ENCODE assay signal across 27 mouse cellular contexts in the genomic region with DNA sequence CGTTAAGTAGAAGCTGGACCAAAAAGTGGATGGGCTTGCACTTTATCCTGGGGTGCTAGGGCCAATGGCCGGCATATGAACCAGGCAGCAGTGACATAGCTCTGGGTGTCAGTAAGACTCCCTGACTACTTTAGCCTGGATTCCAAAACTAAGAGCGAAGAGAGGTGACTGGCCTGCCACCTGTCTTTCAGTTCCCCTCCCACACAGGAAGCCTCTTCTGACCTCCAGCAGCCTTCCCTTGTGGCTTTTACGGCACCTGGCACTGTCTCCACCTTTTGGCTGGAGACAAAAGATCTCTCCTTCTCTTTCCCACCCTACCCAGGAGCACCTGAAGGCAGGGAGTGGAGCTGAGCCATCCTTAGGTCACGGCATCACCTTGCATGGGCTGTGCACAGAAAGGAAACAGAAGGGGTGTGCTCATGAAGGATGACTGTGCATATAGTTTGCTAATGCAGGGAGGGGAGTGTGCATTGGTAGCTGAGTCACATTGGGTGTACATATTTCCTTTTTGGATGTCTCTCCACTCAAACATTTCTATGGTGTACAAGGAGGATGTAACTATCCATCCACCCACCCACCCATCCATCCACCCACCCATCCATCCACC. TPM values are rescaled to one million over a fixed set of nuclear protein-coding genes. Genes with fewer than 3 reads are reported as not detected.
DNase-seq lines count a peak whose midpoint lies in the region; ATAC-seq and TF ChIP-seq lines count a peak whose summit lies in the region.
"Had no signal": no experiment of that assay in that cellular context is flagged by ENCODE, and none has a peak within 500 bp of the region (broad histone marks: within the 10 kb centered on the region; RNA-seq: fewer than 3 reads in every experiment).

No protein-coding gene starts in this region.

- no peaks in the 10 kb centered on the region for H3K27me3 ChIP-seq in CH12.LX (replicated peaks)
- no peaks in the 10 kb centered on the region for H3K27me3 ChIP-seq in stomach, embryonic 16.5 days (ENCODE audit: control insufficient read depth, insufficient read depth, low read length)
- no peaks in the 10 kb centered on the region for H3K27me3 ChIP-seq in kidney, embryonic 16.5 days (ENCODE audit: insufficient read depth, low read length)
- H3K27me3 ChIP-seq: forebrain, embryonic 13.5 days; forebrain, embryonic 15.5 days had no signal

- DNase-seq in A20 (ENCODE audit: low read depth, low spot score) (peak; percentile 40), CH12.LX (ENCODE audit: extremely low read depth) (peak; percentile 53)
- peak; percentile 37 for DNase-seq in induced T-regulatory cell, adult 2 months (ENCODE audit: low read depth)
- DNase-seq in adrenal gland, postnatal 36 days = no peak
- DNase-seq in heart, postnatal 4 days = no peak
- DNase-seq: adrenal gland, adult 2 months; adrenal gland, postnatal 10 days; adrenal gland, postnatal 25 days; B cell, adult 2 months; cerebellum, adult 11-12 months; cerebellum, adult 2 months; cerebellum, adult 9-10 months; cerebellum, postnatal 10 days; cerebellum, postnatal 25 days; forebrain, postnatal 0 days had no signal

- no peak for TF ChIP-seq POLR2A in CH12.LX (IDR thresholded peaks at IDR 0.05; ENCODE audit: low read depth, low read length)

- WGBS in stomach, embryonic 16.5 days = 78% methylated on average over 5 of the region's 5 CpGs
- WGBS in kidney, embryonic 16.5 days = 79% methylated on average over 5 of the region's 5 CpGs

- TF ChIP-seq RAD21 in CH12.LX (IDR thresholded peaks at IDR 0.05; ENCODE audit: low read depth, low read length) = no peak; the same call in 1 of the 2 replicates

- 0 out of 2 replicates have a peak overlapping the region, but pooled peaks have one; percentile 4 for H3K4me2 ChIP-seq in CH12.LX (ENCODE audit: insufficient read depth, low read depth, poor library complexity, severe bottlenecking)
- no peak overlapping the region for H3K4me2 ChIP-seq in stomach, embryonic 16.5 days (ENCODE audit: low read depth, low read length)
- H3K4me2 ChIP-seq in kidney, embryonic 16.5 days (replicated peaks; ENCODE audit: low read depth, low read length) = no peak overlapping the region
- H3K4me2 ChIP-seq: embryonic facial prominence, embryonic 12.5 days; forebrain, embryonic 13.5 days; forebrain, embryonic 15.5 days had no signal

- peaks cover 27 to 42% of the 10 kb centered on the region in 2 experiments for H3K4me1 ChIP-seq in CH12.LX (ENCODE audit: control insufficient read depth in 1 of 2, insufficient read depth in 2 of 2)
- H3K4me1 ChIP-seq in stomach, embryonic 16.5 days (ENCODE audit: control insufficient read depth, insufficient read depth, low read length) = no peaks in the 10 kb centered on the region
- H3K4me1 ChIP-seq in kidney, embryonic 16.5 days (ENCODE audit: insufficient read depth, low read length) = no peaks in the 10 kb centered on the region
- H3K4me1 ChIP-seq: embryonic facial prominence, embryonic 10.5 days; embryonic facial prominence, embryonic 12.5 days; forebrain, embryonic 13.5 days; forebrain, embryonic 15.5 days had no signal

- in situ Hi-C loops in CH12.LX (cut with MboI; ENCODE audit: low pct_ligation_motif_present, low pct_unique_long_range_greater_than_20kb, low sequenced_read_pairs) = loop anchor here (25.0 kb wide), 1 partner anchor 338 kb away; no protein-coding TSS in a partner anchor

- H3K36me3 ChIP-seq in CH12.LX (replicated peaks in 1 of 2; ENCODE audit: control insufficient read depth in 1 of 2, insufficient read depth in 1 of 2, low read length in 1 of 2) = no peaks in the 10 kb centered on the region
- H3K36me3 ChIP-seq in stomach, embryonic 16.5 days (ENCODE audit: control insufficient read depth, insufficient read depth, low read length) = no peaks in the 10 kb centered on the region
- no peaks in the 10 kb centered on the region for H3K36me3 ChIP-seq in kidney, embryonic 16.5 days (ENCODE audit: insufficient read depth, low read length)
- H3K36me3 ChIP-seq: embryonic facial prominence, embryonic 10.5 days; embryonic facial prominence, embryonic 12.5 days; forebrain, embryonic 10.5 days; forebrain, embryonic 15.5 days had no signal

- H3K9me3 ChIP-seq in CH12.LX (replicated peaks; ENCODE audit: low read length) = no peaks in the 10 kb centered on the region
- no peaks in the 10 kb centered on the region for H3K9me3 ChIP-seq in stomach, embryonic 16.5 days (replicated peaks; ENCODE audit: control insufficient read depth, low read length)
- H3K9me3 ChIP-seq in kidney, embryonic 16.5 days (ENCODE audit: low read length) = no peaks in the 10 kb centered on the region
- H3K9me3 ChIP-seq: embryonic facial prominence, embryonic 10.5 days; embryonic facial prominence, embryonic 12.5 days; forebrain, embryonic 10.5 days; forebrain, embryonic 13.5 days; forebrain, embryonic 15.5 days had no signal

- peak; percentile 89 for TF ChIP-seq EP300 in CH12.LX (IDR thresholded peaks at IDR 0.05; ENCODE audit: low read length)

- peak; percentile 13; the same call in 1 of the 2 replicates for ATAC-seq in stomach, embryonic 16.5 days (ENCODE audit: insufficient read depth, low FRiP score)
- ATAC-seq in erythroid progenitor cell, adult 5-6 weeks (replicated peaks; ENCODE audit: low FRiP score, poor library complexity, severe bottlenecking) = no peak
- ATAC-seq in kidney, embryonic 16.5 days (ENCODE audit: low FRiP score, low TSS enrichment) = no peak
- ATAC-seq: CD4-positive, CD25-positive, alpha-beta regulatory T cell, adult 4 months; forebrain, embryonic 13.5 days; forebrain, embryonic 15.5 days; forebrain, postnatal 0 days had no signal

- no peak overlapping the region for H3K4me3 ChIP-seq in CH12.LX (replicated peaks in 1 of 3; ENCODE audit: low read depth in 2 of 3, low read length in 2 of 3, poor library complexity in 1 of 3)
- no peak overlapping the region for H3K4me3 ChIP-seq in stomach, embryonic 16.5 days (replicated peaks; ENCODE audit: low read length)
- no peak overlapping the region for H3K4me3 ChIP-seq in kidney, embryonic 16.5 days (ENCODE audit: low read length)
- H3K4me3 ChIP-seq: embryonic facial prominence, embryonic 10.5 days; embryonic facial prominence, embryonic 12.5 days; forebrain, embryonic 10.5 days; forebrain, embryonic 13.5 days; forebrain, embryonic 15.5 days had no signal

- dilution Hi-C loops in CH12.LX (cut with MboI; ENCODE audit: extremely low pct_ligation_motif_present, extremely low pct_unique_long_range_greater_than_20kb, low sequenced_read_pairs) = no loop called here

- no peak overlapping the region for H3K27ac ChIP-seq in CH12.LX (ENCODE audit: insufficient read depth, low read depth)
- H3K27ac ChIP-seq in stomach, embryonic 16.5 days (ENCODE audit: low read length) = no peak overlapping the region
- no peak overlapping the region for H3K27ac ChIP-seq in kidney, embryonic 16.5 days (ENCODE audit: low read length)
- H3K27ac ChIP-seq: embryonic facial prominence, embryonic 10.5 days; embryonic facial prominence, embryonic 12.5 days; forebrain, embryonic 10.5 days; forebrain, embryonic 13.5 days; forebrain, embryonic 15.5 days had no signal

- no peaks in the 10 kb centered on the region for H3K79me2 ChIP-seq in CH12.LX (replicated peaks; ENCODE audit: control insufficient read depth, extremely low read depth, insufficient read depth, poor library complexity, severe bottlenecking)

- TF ChIP-seq CTCF in CH12.LX (conservative IDR thresholded peaks at IDR 0.05 in 1 of 2, IDR thresholded peaks at IDR 0.05 in 1 of 2; ENCODE audit: low read depth in 2 of 2, low read length in 2 of 2) = no peak

- H3K9ac ChIP-seq in CH12.LX (ENCODE audit: insufficient read depth, low read depth) = no peak overlapping the region
- no peak overlapping the region for H3K9ac ChIP-seq in stomach, embryonic 16.5 days (ENCODE audit: low read length)
- H3K9ac ChIP-seq in kidney, embryonic 16.5 days (replicated peaks; ENCODE audit: low read length) = no peak overlapping the region
- H3K9ac ChIP-seq: embryonic facial prominence, embryonic 12.5 days; forebrain, embryonic 13.5 days; forebrain, embryonic 15.5 days; forebrain, postnatal 0 days had no signal

TF ChIP-seq in CH12.LX, 34 proteins besides CTCF, POLR2A, EP300 and RAD21 (continues in another document):
- no peak for TF ChIP-seq USF2 (conservative IDR thresholded peaks at IDR 0.05; ENCODE audit: low read depth, low read length)
- TF ChIP-seq CHD2 (IDR thresholded peaks at IDR 0.05; ENCODE audit: low read length) = 0 out of 2 replicates have a peak, but pooled peaks have one; percentile 23

RNA-seq across cellular contexts. Expression of a gene that starts 22.5 kb away (rescaled TPM):
- total RNA-seq in CH12.LX (2012; rRNA removed) = 0.64 and 0.67 TPM in 2 replicates
- total RNA-seq in CH12.LX (2014; rRNA removed) = 0.58 and 0.64 TPM in 2 replicates
- polyA plus RNA-seq in CH12.LX (2012; ENCODE audit: insufficient read length, low read depth) = 0.70 and 0.93 TPM in 2 replicates
- 26.2 and 42.6 TPM in 2 replicates for polyA plus RNA-seq in stomach, embryonic 16.5 days (2015; fragmentation: Nextera tagmentation; extraction: Ambion mirVana)
- 4.3 TPM in 1 of 2 replicates, not detected in the other for total RNA-seq in erythroid progenitor cell, adult 5-6 weeks (2015; ENCODE audit: low replicate concordance)
- total RNA-seq in erythroid progenitor cell, adult 5-6 weeks (2017; ENCODE audit: low replicate concordance) = 1.5 TPM in 1 of 2 replicates, not detected in the other
- total RNA-seq in adrenal gland, postnatal 36 days (2021) = not detected
- 0.26 and 1.0 TPM in 2 replicates for polyA plus RNA-seq in kidney, embryonic 16.5 days (2015; fragmentation: Nextera tagmentation; extraction: Ambion mirVana)
- total RNA-seq in heart, postnatal 4 days (2021) = under 1 TPM; 0.17 to 0.43 TPM
- total RNA-seq: adrenal gland, adult 2 months; adrenal gland, postnatal 25 days; MEL had no signal
- polyA plus RNA-seq: adrenal gland, adult 2 months; cortical plate, adult 2 months had no signal

RNA-seq across cellular contexts. Expression of a gene that starts 30.8 kb away (rescaled TPM):
- 2.2 and 3.3 TPM in 2 replicates for total RNA-seq in CH12.LX (2012; rRNA removed)
- 4.1 and 4.4 TPM in 2 replicates for total RNA-seq in CH12.LX (2014; rRNA removed)
- polyA plus RNA-seq in CH12.LX (2012; ENCODE audit: insufficient read length, low read depth) = 3.6 and 4.8 TPM in 2 replicates
- polyA plus RNA-seq in stomach, embryonic 16.5 days (2015; fragmentation: Nextera tagmentation; extraction: Ambion mirVana) = 7.2 and 7.5 TPM in 2 replicates
- not detected in 2 replicates for total RNA-seq in erythroid progenitor cell, adult 5-6 weeks (2015; ENCODE audit: low replicate concordance)
- total RNA-seq in erythroid progenitor cell, adult 5-6 weeks (2017; ENCODE audit: low replicate concordance) = not detected in 2 replicates
- total RNA-seq in adrenal gland, postnatal 36 days (2021) = 1 to 10 TPM; 6.9 to 8.8 TPM
- polyA plus RNA-seq in kidney, embryonic 16.5 days (2015; fragmentation: Nextera tagmentation; extraction: Ambion mirVana) = 7.4 and 10.4 TPM in 2 replicates
- 1 to 10 TPM; 8.0 to 9.1 TPM for total RNA-seq in heart, postnatal 4 days (2021)

RNA-seq across cellular contexts. Expression of a gene that starts 51.1 kb away (rescaled TPM):
- total RNA-seq in CH12.LX (2012; rRNA removed) (1.2 and 2.0 TPM in 2 replicates), CH12.LX (2014; rRNA removed) (3.5 and 4.1 TPM in 2 replicates)
- 4.1 and 5.8 TPM in 2 replicates for polyA plus RNA-seq in CH12.LX (2012; ENCODE audit: insufficient read length, low read depth)
- 0.39 and 0.84 TPM in 2 replicates for polyA plus RNA-seq in stomach, embryonic 16.5 days (2015; fragmentation: Nextera tagmentation; extraction: Ambion mirVana)
- 1.1 and 3.4 TPM in 2 replicates for total RNA-seq in erythroid progenitor cell, adult 5-6 weeks (2015; ENCODE audit: low replicate concordance)
- total RNA-seq in erythroid progenitor cell, adult 5-6 weeks (2017; ENCODE audit: low replicate concordance) = 1.2 and 2.1 TPM in 2 replicates
- total RNA-seq in adrenal gland, postnatal 36 days (2021) = under 1 TPM in 1 of 2 experiments, not detected in 1; 0.16 TPM
- 0.12 TPM in 1 of 2 replicates, not detected in the other for polyA plus RNA-seq in kidney, embryonic 16.5 days (2015; fragmentation: Nextera tagmentation; extraction: Ambion mirVana)
- total RNA-seq in heart, postnatal 4 days (2021) = not detected
- total RNA-seq: ES-E14; forebrain, postnatal 0 days had no signal
- polyA plus RNA-seq: cerebellum, adult 2 months; cortical plate, adult 2 months; embryonic facial prominence, embryonic 10.5 days; forebrain, embryonic 13.5 days; forebrain, embryonic 15.5 days; forebrain, postnatal 0 days had no signal

Comparison
In these comparisons a context has a peak if more than half of its experiments do, and no peak if none do; other contexts are left out.
1. DNase-seq: peak in A20 (single experiment), CH12.LX (single experiment) and induced T-regulatory cell, adult 2 months (single experiment); none in adrenal gland, postnatal 36 days (0 of 2) and heart, postnatal 4 days (single experiment).